Mouse (Mus musculus) intestine, embryonic 15.5 days (tissue): ENCODE results near the gene Angptl7. TPM values are rescaled to one million over a fixed set of nuclear protein-coding genes. Genes with fewer than 3 reads are reported as not detected.

Source experiments
- ATAC-seq: fragments of 200-750 bp; cut with Nextera tagmentation; 2 replicates; pipeline ENCODE4 v1.8.0; 2017; ENCODE audit warnings: moderate TSS enrichment, moderate library complexity
- H3K27ac ChIP-seq: fragments of 300-500 bp; sonication (generic); 2 replicates; pipeline ENCODE4 v1.5.1; 2015; ENCODE audit warnings: mild to moderate bottlenecking, inconsistent platforms
- H3K27me3 ChIP-seq: fragments of 300-500 bp; sonication (generic); replicated peaks from 2 replicates; pipeline ENCODE4 v1.6.1; 2015; ENCODE audit warnings: inconsistent platforms
- H3K36me3 ChIP-seq: fragments of 300-500 bp; sonication (generic); 2 replicates; pipeline ENCODE4 v1.6.1; 2015; ENCODE audit warnings: inconsistent platforms
- H3K4me1 ChIP-seq: fragments of 300-500 bp; sonication (generic); replicated peaks from 2 replicates; pipeline ENCODE4 v1.6.1; 2015; ENCODE audit warnings: inconsistent platforms
- H3K4me2 ChIP-seq: fragments of 300-500 bp; sonication (generic); replicated peaks from 2 replicates; pipeline ENCODE4 v1.6.1; 2015; ENCODE audit warnings: mild to moderate bottlenecking, inconsistent platforms
- H3K4me3 ChIP-seq: fragments of 300-500 bp; sonication (generic); replicated peaks from 2 replicates; pipeline ENCODE4 v1.5.1; 2015; ENCODE audit warnings: inconsistent platforms
- H3K9ac ChIP-seq: fragments of 300-500 bp; sonication (generic); 2 replicates; pipeline ENCODE4 v1.6.1; 2015; ENCODE audit warnings: inconsistent platforms
- H3K9me3 ChIP-seq: fragments of 300-500 bp; sonication (generic); 2 replicates; pipeline ENCODE4 v1.6.1; 2016; ENCODE audit warnings: inconsistent platforms
- WGBS: fragments of 180-500 bp; shearing (Covaris S2); methylation state at CpG from one replicate; pipeline ENCODE4 v1.1.7; 2015; 5-methylcytosine and 5-hydroxymethylcytosine counted together
- polyA plus RNA-seq: library from polyadenylated mRNA; unstranded; fragments of >200 nt; fragmentation: Nextera tagmentation; extraction: Ambion mirVana; gene quantifications from 2 replicates; pipeline ENCODE4 v1.2.1, GENCODE M21; 2015

Gene Angptl7
- polyA plus RNA-seq, 1 experiment from 2014 or later, result 0.92 TPM

GRCm38 (mm10) chr4:148487841-148488240, 12.4 kb downstream of the Angptl7 start:
- H3K36me3 ChIP-seq, result peaks cover 38% of the 10 kb centered on the region
- no peak overlapping the region for H3K9ac ChIP-seq
- no peaks in the 10 kb centered on the region for H3K27me3 ChIP-seq
- H3K4me1 ChIP-seq, result no peaks in the 10 kb centered on the region
- H3K4me2 ChIP-seq, result no peak overlapping the region
- WGBS, result 75% methylated on average over 2 of the region's 2 CpGs
- no peaks in the 10 kb centered on the region for H3K9me3 ChIP-seq
- no peak overlapping the region for H3K4me3 ChIP-seq
- H3K27ac ChIP-seq, result no peak overlapping the region
- no peak for ATAC-seq

GRCm38 (mm10) chr4:148484511-148484910, 15.7 kb downstream of the Angptl7 start:
- Histone ChIP-seq H3K4me1 (no peaks in the 10 kb centered on the region), H3K27me3 (no peaks in the 10 kb centered on the region), H3K4me3 (no peak overlapping the region), H3K9ac (no peak overlapping the region), H3K27ac (no peak overlapping the region), H3K36me3 (peaks cover 30% of the 10 kb centered on the region), H3K9me3 (no peaks in the 10 kb centered on the region), H3K4me2 (no peak overlapping the region)
- ATAC-seq, result no peak
- WGBS, result 94% methylated on average over 12 of the region's 12 CpGs

- ATAC-seq, result no peak
Observed at GRCm38 (mm10) chr4:148481557-148482168, 18.6 kb downstream of the Angptl7 start.

GRCm38 (mm10) chr4:148480245-148480644, 20.0 kb downstream of the Angptl7 start:
- H3K27ac ChIP-seq, result no peak overlapping the region
- H3K4me1 ChIP-seq, result no peaks in the 10 kb centered on the region
- H3K36me3 ChIP-seq, result peaks cover 22% of the 10 kb centered on the region
- H3K4me3 ChIP-seq, result no peak overlapping the region
- 97% methylated on average over 2 of the region's 2 CpGs for WGBS
- H3K9me3 ChIP-seq, result no peaks in the 10 kb centered on the region
- H3K9ac ChIP-seq, result no peak overlapping the region
- no peaks in the 10 kb centered on the region for H3K27me3 ChIP-seq
- ATAC-seq, result no peak
- no peak overlapping the region for H3K4me2 ChIP-seq

More at GRCm38 (mm10) chr4:148481557-148482168, 18.6 kb downstream of the Angptl7 start:
- Histone ChIP-seq H3K4me2 (no peak overlapping the region), H3K9ac (no peak overlapping the region), H3K9me3 (no peaks in the 10 kb centered on the region), H3K4me1 (no peaks in the 10 kb centered on the region), H3K27ac (no peak overlapping the region), H3K27me3 (no peaks in the 10 kb centered on the region), H3K36me3 (peaks cover 27% of the 10 kb centered on the region), H3K4me3 (no peak overlapping the region)
- 84% methylated on average over 2 of the region's 2 CpGs for WGBS

- H3K4me1 ChIP-seq, result no peaks in the 10 kb centered on the region
- no peak overlapping the region for H3K27ac ChIP-seq
- no peak for ATAC-seq
- peaks cover 47% of the 10 kb centered on the region for H3K36me3 ChIP-seq
- no peaks in the 10 kb centered on the region for H3K9me3 ChIP-seq
- H3K9ac ChIP-seq, result no peak overlapping the region
- H3K4me3 ChIP-seq, result no peak overlapping the region
- no peaks in the 10 kb centered on the region for H3K27me3 ChIP-seq
- H3K4me2 ChIP-seq, result no peak overlapping the region
- 90% methylated on average over 5 of the region's 5 CpGs for WGBS
Observed at GRCm38 (mm10) chr4:148473496-148473895, 26.8 kb downstream of the Angptl7 start.

- no peaks in the 10 kb centered on the region for H3K9me3 ChIP-seq
- H3K27ac ChIP-seq, result no peak overlapping the region
- WGBS, result 90% methylated on average over 8 of the region's 8 CpGs
- no peaks in the 10 kb centered on the region for H3K27me3 ChIP-seq
- no peak for ATAC-seq
- H3K36me3 ChIP-seq, result peaks cover 51% of the 10 kb centered on the region
- H3K4me2 ChIP-seq, result no peak overlapping the region
- no peak overlapping the region for H3K9ac ChIP-seq
- H3K4me1 ChIP-seq, result no peaks in the 10 kb centered on the region
- no peak overlapping the region for H3K4me3 ChIP-seq
Observed at GRCm38 (mm10) chr4:148472436-148473174, 27.7 kb downstream of the Angptl7 start.

- Histone ChIP-seq H3K27ac (no peak overlapping the region), H3K4me2 (no peak overlapping the region), H3K4me3 (no peak overlapping the region), H3K9me3 (no peaks in the 10 kb centered on the region), H3K4me1 (no peaks in the 10 kb centered on the region), H3K36me3 (peaks cover 54% of the 10 kb centered on the region), H3K27me3 (no peaks in the 10 kb centered on the region), H3K9ac (no peak overlapping the region)
- ATAC-seq, result no peak
- 85% methylated on average over 10 of the region's 10 CpGs for WGBS
Observed at GRCm38 (mm10) chr4:148471363-148471806, 28.9 kb downstream of the Angptl7 start.

GRCm38 (mm10) chr4:148469487-148470252, 30.6 kb downstream of the Angptl7 start:
- ATAC-seq, result no peak
- Histone ChIP-seq H3K4me1 (no peaks in the 10 kb centered on the region), H3K27me3 (no peaks in the 10 kb centered on the region), H3K36me3 (peaks cover 57% of the 10 kb centered on the region), H3K4me2 (no peak overlapping the region), H3K27ac (no peak overlapping the region), H3K9ac (no peak overlapping the region), H3K4me3 (no peak overlapping the region), H3K9me3 (no peaks in the 10 kb centered on the region)
- WGBS, result 92% methylated on average over 11 of the region's 11 CpGs

GRCm38 (mm10) chr4:148468396-148468795, 31.9 kb downstream of the Angptl7 start:
- Histone ChIP-seq H3K27ac (no peak overlapping the region), H3K9ac (no peak overlapping the region), H3K4me2 (no peak overlapping the region), H3K4me1 (no peaks in the 10 kb centered on the region), H3K36me3 (peaks cover 68% of the 10 kb centered on the region), H3K27me3 (no peaks in the 10 kb centered on the region), H3K9me3 (no peaks in the 10 kb centered on the region), H3K4me3 (no peak overlapping the region)
- 90% methylated on average over 10 of the region's 10 CpGs for WGBS
- no peak for ATAC-seq

- no peak for ATAC-seq
- Histone ChIP-seq H3K4me3 (no peak overlapping the region), H3K4me1 (no peaks in the 10 kb centered on the region), H3K27ac (no peak overlapping the region), H3K4me2 (no peak overlapping the region), H3K9me3 (no peaks in the 10 kb centered on the region), H3K27me3 (no peaks in the 10 kb centered on the region), H3K36me3 (peaks cover 62% of the 10 kb centered on the region), H3K9ac (no peak overlapping the region)
- WGBS, result 91% methylated on average over 5 of the region's 5 CpGs
Observed at GRCm38 (mm10) chr4:148466511-148467079, 33.7 kb downstream of the Angptl7 start.

GRCm38 (mm10) chr4:148464869-148465268, 35.4 kb downstream of the Angptl7 start:
- Histone ChIP-seq H3K27ac (no peak overlapping the region), H3K9ac (no peak overlapping the region), H3K4me2 (no peak overlapping the region), H3K9me3 (no peaks in the 10 kb centered on the region), H3K4me3 (no peak overlapping the region), H3K36me3 (peaks cover 56% of the 10 kb centered on the region), H3K27me3 (no peaks in the 10 kb centered on the region), H3K4me1 (no peaks in the 10 kb centered on the region)
- no peak for ATAC-seq
- WGBS, result 92% methylated on average over 12 of the region's 12 CpGs

- 87% methylated on average over 12 of the region's 12 CpGs for WGBS
- no peak overlapping the region for H3K4me2 ChIP-seq
- no peak overlapping the region for H3K27ac ChIP-seq
- H3K27me3 ChIP-seq, result no peaks in the 10 kb centered on the region
- ATAC-seq, result no peak
- H3K4me3 ChIP-seq, result no peak overlapping the region
- no peaks in the 10 kb centered on the region for H3K4me1 ChIP-seq
- no peak overlapping the region for H3K9ac ChIP-seq
- peaks cover 56% of the 10 kb centered on the region for H3K36me3 ChIP-seq
- no peaks in the 10 kb centered on the region for H3K9me3 ChIP-seq
Observed at GRCm38 (mm10) chr4:148464301-148464700, 36.0 kb downstream of the Angptl7 start.
